Mouse (Mus musculus): Measurements from ENCODE around the gene Ptrh1.

GRCm38 (mm10) chr2:32730854-32731253 is 44.7 kb upstream of the Ptrh1 start:
- no peak for TF ChIP-seq TBP (conservative IDR thresholded peaks at IDR 0.05; ENCODE audit: low read depth, low read length)
- no peak for TF ChIP-seq CTCF (conservative IDR thresholded peaks at IDR 0.05 in 1 of 2, IDR thresholded peaks at IDR 0.05 in 1 of 2; ENCODE audit: low read depth in 2 of 2, low read length in 2 of 2)
- no peak for TF ChIP-seq POLR2A (IDR thresholded peaks at IDR 0.05; ENCODE audit: low read depth, low read length)
- no peak for TF ChIP-seq POLR2AphosphoS2 (IDR thresholded peaks at IDR 0.05; ENCODE audit: low read depth, low read length)
- TF ChIP-seq USF1 (IDR thresholded peaks at IDR 0.05; ENCODE audit: low read depth, low read length): no peak
- no peak for TF ChIP-seq CHD1 (IDR thresholded peaks at IDR 0.05; ENCODE audit: low read depth, low read length)
- TF ChIP-seq GABPA (IDR thresholded peaks at IDR 0.05; ENCODE audit: insufficient replicate concordance, low read depth, low read length): no peak

Data from CH12.LX (cell line).